Mouse (Mus musculus) liver, postnatal 0 days (tissue): ENCODE results near the gene Tap1. TPM values are rescaled to one million over a fixed set of nuclear protein-coding genes. Genes with fewer than 3 reads are reported as not detected.

ENCODE experiments used
- ATAC-seq: fragments of 200-750 bp; cut with Nextera tagmentation; 2 replicates; pipeline ENCODE4 v1.8.0; 2017; ENCODE audit warnings: mild to moderate bottlenecking, moderate library complexity
- DNase-seq: peaks from one replicate; pipeline ENCODE4 v3.0.0-alpha.2; 2016
- H3K27ac ChIP-seq: fragments of 300-500 bp; sonication (generic); 2 replicates; pipeline ENCODE4 v1.5.1; 2014; ENCODE audit warnings: antibody characterized with exemption, moderate library complexity, mild to moderate bottlenecking, low read depth
- H3K27me3 ChIP-seq: fragments of 300-500 bp; sonication (generic); 2 replicates; pipeline ENCODE4 v1.6.1; 2014; ENCODE audit warnings: low read length, control low read depth, mixed read lengths; ENCODE audit not compliant: insufficient read depth
- H3K36me3 ChIP-seq: fragments of 300-500 bp; sonication (generic); replicated peaks from 2 replicates; pipeline ENCODE4 v1.6.1; 2014; ENCODE audit warnings: mild to moderate bottlenecking, control low read depth, low read length, moderate library complexity, mixed read lengths; ENCODE audit not compliant: insufficient read depth
- H3K4me1 ChIP-seq: fragments of 300-500 bp; sonication (generic); 2 replicates; pipeline ENCODE4 v1.6.1; 2014; ENCODE audit warnings: antibody characterized with exemption, mild to moderate bottlenecking, control low read depth; ENCODE audit not compliant: insufficient read depth
- H3K4me2 ChIP-seq: fragments of 300-500 bp; sonication (generic); 2 replicates; pipeline ENCODE4 v1.6.1; 2014; ENCODE audit warnings: low read depth, mild to moderate bottlenecking, low read length, moderate library complexity, mixed read lengths
- H3K4me3 ChIP-seq: fragments of 300-500 bp; sonication (generic); 2 replicates; pipeline ENCODE4 v1.5.1; 2014; ENCODE audit warnings: low read depth, low read length
- H3K9ac ChIP-seq: fragments of 300-500 bp; sonication (generic); replicated peaks from 2 replicates; pipeline ENCODE4 v1.6.1; 2014; ENCODE audit warnings: mild to moderate bottlenecking, moderate library complexity
- H3K9me3 ChIP-seq: fragments of 300-500 bp; sonication (generic); 2 replicates; pipeline ENCODE4 v1.6.1; 2016; ENCODE audit warnings: mild to moderate bottlenecking, control low read depth, low read length, mixed read lengths
- CTCF ChIP-seq: sonication (generic); IDR thresholded peaks from 2 replicates; pipeline ENCODE4 v1.5.1; 2016; ENCODE audit warnings: antibody characterized with exemption, low read depth
- EP300 ChIP-seq: IDR thresholded peaks from 2 replicates; pipeline ENCODE4 v1.6.1; 2016; ENCODE audit warnings: antibody characterized with exemption, low read depth, mild to moderate bottlenecking
- WGBS: fragments of 180-500 bp; shearing (Covaris S2); extraction: QIAGEN DNeasy Blood & Tissue Kit; methylation state at CpG from one replicate; pipeline ENCODE4 v1.1.7; 2014; ENCODE audit not compliant: insufficient replicate concordance; 5-methylcytosine and 5-hydroxymethylcytosine counted together
- polyA plus RNA-seq: library from polyadenylated mRNA; unstranded; fragments of >200 nt; fragmentation: Nextera tagmentation; extraction: Ambion mirVana; gene quantifications from 2 replicates; pipeline ENCODE4 v1.2.1, GENCODE M21; 2015

Gene Tap1
- polyA plus RNA-seq, 1 experiment from 2014 or later: 8.8 TPM

DNA sequence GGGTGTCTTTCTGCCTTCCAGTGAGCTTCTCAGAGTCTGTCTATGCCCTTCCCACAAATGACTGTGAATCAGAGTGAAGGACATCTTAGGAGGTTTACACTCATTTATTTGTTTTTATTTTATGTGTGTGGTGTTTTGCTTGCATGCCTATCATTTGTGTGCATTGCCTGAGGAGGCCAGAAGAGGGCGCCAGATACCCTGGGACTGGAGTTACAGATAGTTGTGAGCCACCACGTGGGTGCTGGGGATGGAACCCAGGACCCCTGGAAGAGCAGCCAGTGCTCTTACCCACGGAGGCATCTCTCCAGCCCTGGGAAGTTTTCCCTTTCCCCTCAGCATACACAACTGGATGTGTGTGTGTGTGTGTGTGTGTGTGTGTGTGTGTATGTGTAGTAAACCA, 22.3 kb downstream of the Tap1 start:
- Histone ChIP-seq H3K9ac (no peak overlapping the region), H3K4me3 (no peak overlapping the region), H3K36me3 (peaks cover 9% of the 10 kb centered on the region), H3K4me1 (peaks cover 7% of the 10 kb centered on the region), H3K27ac (no peak overlapping the region), H3K9me3 (no peaks in the 10 kb centered on the region), H3K27me3 (no peaks in the 10 kb centered on the region), H3K4me2 (no peak overlapping the region)
- ATAC-seq: no peak
- TF ChIP-seq CTCF (peak; percentile 64), EP300 (no peak)
- peak; percentile 43 for DNase-seq
- 67% methylated on average over 3 of the region's 3 CpGs for WGBS

DNA sequence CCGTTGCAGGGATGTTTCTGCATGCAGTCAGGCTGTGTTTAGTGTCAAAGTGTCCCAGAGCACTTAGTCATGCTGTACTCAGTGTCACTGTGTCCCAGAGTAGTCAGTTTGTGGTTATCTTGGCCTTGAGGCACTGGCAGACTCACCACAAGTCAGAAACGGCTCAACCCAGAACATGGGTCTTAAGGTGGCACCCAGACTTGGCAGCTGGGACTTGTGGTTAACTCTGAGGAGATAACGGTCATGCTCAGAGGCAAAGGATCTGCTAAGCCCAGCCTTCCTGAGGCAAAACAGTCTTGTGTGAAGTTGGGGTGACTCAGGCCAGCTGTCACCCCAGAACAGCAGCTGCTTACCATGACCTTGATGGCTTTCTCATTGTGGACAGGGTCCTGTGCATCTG, 23.2 kb downstream of the Tap1 start:
- ATAC-seq (peak; percentile 88), DNase-seq (peak; percentile 47)
- peak overlapping the region; percentile 23 for H3K27ac ChIP-seq
- H3K4me2 ChIP-seq: no peak overlapping the region
- H3K9ac ChIP-seq: no peak overlapping the region
- no peaks in the 10 kb centered on the region for H3K27me3 ChIP-seq
- no peaks in the 10 kb centered on the region for H3K9me3 ChIP-seq
- H3K4me3 ChIP-seq: no peak overlapping the region
- TF ChIP-seq EP300 (peak; percentile 90), CTCF (no peak)
- H3K36me3 ChIP-seq: peaks cover 9% of the 10 kb centered on the region
- WGBS: 43% methylated on average over 3 of the region's 3 CpGs
- no peaks in the 10 kb centered on the region for H3K4me1 ChIP-seq

DNA sequence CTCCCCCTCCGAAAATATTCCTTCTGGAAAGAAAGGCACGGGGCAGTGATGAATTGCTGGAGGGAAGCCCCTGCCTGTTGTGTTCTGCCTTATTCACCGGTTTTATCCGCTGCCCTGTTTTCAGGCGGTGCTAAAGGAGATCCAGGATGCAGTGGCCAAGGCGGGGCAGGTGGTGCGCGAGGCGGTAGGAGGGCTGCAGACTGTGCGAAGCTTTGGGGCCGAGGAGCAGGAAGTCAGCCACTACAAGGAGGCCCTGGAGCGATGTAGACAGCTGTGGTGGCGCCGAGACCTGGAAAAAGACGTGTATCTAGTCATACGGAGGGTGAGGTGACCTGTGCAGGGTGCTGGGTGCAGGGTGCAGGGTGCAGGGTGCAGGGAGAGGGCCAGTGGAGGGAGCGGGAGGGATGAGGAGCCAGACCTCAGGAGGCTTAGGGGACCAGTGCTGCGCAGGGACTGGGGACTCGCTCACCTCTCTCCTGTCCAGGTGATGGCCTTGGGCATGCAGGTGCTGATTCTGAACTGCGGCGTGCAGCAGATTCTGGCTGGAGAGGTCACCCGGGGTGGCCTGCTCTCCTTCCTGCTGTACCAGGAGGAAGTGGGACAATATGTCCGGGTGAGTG, 24.5 kb downstream of the Tap1 start:
- H3K27me3 ChIP-seq: no peaks in the 10 kb centered on the region

DNA sequence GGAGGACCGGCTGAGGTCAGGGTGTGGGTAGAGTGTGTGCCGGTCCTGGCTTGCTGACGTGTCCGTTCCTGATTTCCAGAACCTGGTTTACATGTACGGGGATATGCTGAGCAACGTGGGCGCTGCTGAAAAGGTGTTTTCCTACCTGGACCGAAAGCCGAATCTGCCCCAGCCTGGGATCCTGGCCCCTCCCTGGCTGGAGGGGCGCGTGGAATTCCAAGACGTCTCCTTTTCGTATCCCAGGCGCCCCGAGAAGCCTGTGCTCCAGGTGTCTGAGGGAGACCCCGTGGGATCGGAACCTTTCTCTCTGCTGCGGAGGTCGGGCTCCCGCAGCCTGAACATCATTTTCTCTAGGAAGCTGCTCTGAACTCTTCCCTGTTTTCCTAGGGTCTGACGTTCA, 26.6 kb downstream of the Tap1 start:
- ATAC-seq: no peak
- WGBS: 74% methylated on average over 21 of the region's 21 CpGs
- Histone ChIP-seq H3K9me3 (0 out of 2 replicates have a peak, but pooled peaks cover 3% of the 10 kb centered on the region), H3K9ac (no peak overlapping the region), H3K4me1 (no peaks in the 10 kb centered on the region), H3K4me2 (no peak overlapping the region), H3K27me3 (no peaks in the 10 kb centered on the region), H3K27ac (no peak overlapping the region), H3K36me3 (peaks cover 15% of the 10 kb centered on the region), H3K4me3 (no peak overlapping the region)
- no peak for TF ChIP-seq CTCF
- no peak for TF ChIP-seq EP300
- no peak for DNase-seq

More for the DNA sequence above, 24.5 kb downstream of the Tap1 start:
- Histone ChIP-seq H3K4me3 (no peak overlapping the region), H3K9me3 (no peaks in the 10 kb centered on the region), H3K4me1 (no peaks in the 10 kb centered on the region), H3K4me2 (no peak overlapping the region), H3K36me3 (peaks cover 15% of the 10 kb centered on the region), H3K27ac (no peak overlapping the region), H3K9ac (no peak overlapping the region)
- no peak for ATAC-seq
- no peak for DNase-seq
- WGBS: 33% methylated on average over 23 of the region's 23 CpGs
- no peak for TF ChIP-seq CTCF
- TF ChIP-seq EP300: no peak

DNA sequence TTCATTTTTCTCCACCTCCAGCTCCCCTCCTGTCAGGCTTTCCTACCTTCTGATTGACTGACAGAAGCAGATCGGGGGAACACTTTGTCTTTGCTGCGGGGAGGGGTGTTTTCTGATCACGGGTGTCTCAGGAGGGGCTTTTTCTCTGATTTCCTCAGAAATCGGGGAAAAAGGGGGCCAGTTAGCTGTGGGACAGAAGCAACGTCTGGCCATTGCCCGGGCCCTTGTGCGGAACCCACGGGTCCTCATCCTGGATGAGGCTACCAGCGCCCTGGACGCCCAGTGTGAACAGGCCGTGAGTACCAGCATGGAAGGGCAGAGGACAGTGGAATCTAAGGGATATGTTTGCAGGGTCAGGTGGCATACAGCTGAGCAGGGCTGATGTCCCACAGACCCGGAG, 27.8 kb downstream of the Tap1 start:
- DNase-seq (no peak), ATAC-seq (no peak)
- WGBS: 86% methylated on average over 12 of the region's 12 CpGs
- Histone ChIP-seq H3K36me3 (peaks cover 15% of the 10 kb centered on the region), H3K9ac (no peak overlapping the region), H3K4me3 (no peak overlapping the region), H3K27me3 (no peaks in the 10 kb centered on the region), H3K27ac (no peak overlapping the region), H3K4me2 (no peak overlapping the region), H3K4me1 (no peaks in the 10 kb centered on the region), H3K9me3 (0 out of 2 replicates have a peak, but pooled peaks cover 3% of the 10 kb centered on the region)
- no peak for TF ChIP-seq EP300
- no peak for TF ChIP-seq CTCF

DNA sequence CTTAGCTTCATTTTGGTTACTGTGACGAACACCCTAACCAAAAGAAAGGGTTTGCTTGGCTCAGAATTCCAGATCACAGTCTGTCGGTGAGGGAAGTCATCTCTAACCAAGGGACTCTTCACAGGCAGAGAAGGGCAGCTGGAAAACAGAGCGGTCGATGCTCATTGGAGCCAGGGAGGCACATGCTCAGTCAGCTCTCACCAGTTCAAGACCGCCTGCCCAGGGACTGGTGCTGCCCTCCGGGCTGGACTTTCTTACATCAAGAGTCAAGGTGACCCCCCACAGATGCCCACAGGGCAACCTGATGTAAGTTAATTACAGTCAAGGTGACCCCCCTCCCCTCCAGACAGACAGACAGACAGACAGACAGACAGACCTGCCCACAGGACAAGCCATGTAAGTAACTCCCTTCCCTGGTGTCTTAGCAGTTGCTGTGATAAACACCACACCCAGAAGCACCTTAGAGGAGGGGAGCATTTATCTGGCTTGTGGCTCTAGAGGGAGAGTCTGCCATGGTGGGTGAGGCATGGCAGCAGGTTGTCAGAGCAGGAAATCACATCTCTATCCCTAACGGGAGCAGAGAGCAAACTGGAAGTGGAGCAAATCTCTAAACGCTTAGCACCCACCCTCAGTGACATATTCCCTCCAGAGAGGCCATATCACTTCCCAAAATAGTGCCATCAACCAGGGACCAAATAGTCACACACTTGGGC, 30.0 kb downstream of the Tap1 start:
- 73% methylated on average over 8 of the region's 8 CpGs for WGBS

More for the DNA sequence above, 30.0 kb downstream of the Tap1 start:
- Histone ChIP-seq H3K36me3 (peaks cover 15% of the 10 kb centered on the region), H3K4me2 (no peak overlapping the region), H3K27me3 (no peaks in the 10 kb centered on the region), H3K27ac (no peak overlapping the region), H3K9me3 (0 out of 2 replicates have a peak, but pooled peaks cover 3% of the 10 kb centered on the region), H3K4me1 (no peaks in the 10 kb centered on the region), H3K9ac (no peak overlapping the region), H3K4me3 (no peak overlapping the region)
- ATAC-seq (no peak), DNase-seq (no peak)
- TF ChIP-seq CTCF: no peak
- TF ChIP-seq EP300: no peak
